Mouse (Mus musculus): ENCODE measurements around the gene Vmn1r70. TPM values are rescaled to one million over a fixed set of nuclear protein-coding genes. Genes with fewer than 3 reads are reported as not detected.

The Vmn1r70 gene
- total RNA-seq (2014; rRNA removed; ENCODE audit: low replicate concordance) (not detected in 2 replicates), polyA plus RNA-seq (2015; fragmentation: Nextera tagmentation; extraction: Ambion mirVana) (not detected in 2 replicates)

GRCm38 (mm10) chr7:10631232-10631631, at the start of gene Vmn1r70:
Gene Vmn1r70 (plus strand): TSS chr7:10631532.
- H3K4me3 ChIP-seq (ENCODE audit: low read depth, low read length), result no peak within 1 kb of the TSS
- H3K27me3 ChIP-seq (ENCODE audit: control insufficient read depth, insufficient read depth, low read length), result no peaks in the 10 kb centered on the region
- DNase-seq (ENCODE audit: low spot score) (no peak), ATAC-seq (ENCODE audit: insufficient read depth, low read depth) (no peak)
- H3K36me3 ChIP-seq (replicated peaks; ENCODE audit: control insufficient read depth, insufficient read depth, low read length), result no peaks in the 10 kb centered on the region
- no peak within 1 kb of the TSS for H3K27ac ChIP-seq (ENCODE audit: low read depth)
- WGBS, result 31% methylated on average over 1 of the region's 1 CpGs
- H3K4me1 ChIP-seq (ENCODE audit: control insufficient read depth, insufficient read depth), result no peaks in the 10 kb centered on the region
- H3K4me2 ChIP-seq (ENCODE audit: low read depth, low read length), result no peak within 1 kb of the TSS
- peaks cover 10% of the 10 kb centered on the region; the same call in 1 of the 2 replicates for H3K9me3 ChIP-seq (replicated peaks; ENCODE audit: control insufficient read depth, low read length)
- TF ChIP-seq CTCF (IDR thresholded peaks at IDR 0.05; ENCODE audit: low read depth) (no peak), EP300 (IDR thresholded peaks at IDR 0.05; ENCODE audit: low read depth) (no peak)
- H3K9ac ChIP-seq (replicated peaks; ENCODE audit: low read depth, low read length), result no peak within 1 kb of the TSS

DNA sequence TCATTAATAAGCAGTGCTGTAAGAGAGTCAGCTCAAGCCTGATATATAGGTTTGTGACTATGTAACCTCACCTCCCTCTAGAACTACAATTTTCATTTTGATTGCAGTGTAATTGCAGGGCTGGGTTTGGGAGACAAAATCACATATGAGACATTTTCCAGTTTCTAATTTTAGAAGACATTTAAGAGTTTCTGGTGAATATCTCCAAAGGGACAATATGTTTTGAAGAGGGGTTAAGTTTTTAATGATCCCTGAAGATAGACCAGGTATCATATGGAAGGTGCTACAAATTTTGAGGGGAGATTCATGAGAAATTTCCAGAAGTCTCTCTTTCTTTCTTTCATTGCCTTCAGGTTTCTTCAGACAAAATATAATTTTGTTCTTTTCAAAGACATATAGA, 17.8 kb upstream of the Vmn1r70 start, which contains the start of gene Vmn1r69:
Vmn1r69 (minus strand) TSS at position 101 of the 400 bp plus-strand sequence.
- DNase-seq (ENCODE audit: low spot score) (no peak), ATAC-seq (ENCODE audit: insufficient read depth, low read depth) (no peak)
- Histone ChIP-seq H3K27me3 (ENCODE audit: control insufficient read depth, insufficient read depth, low read length) (no peaks in the 10 kb centered on the region), H3K27ac (ENCODE audit: low read depth) (no peak within 1 kb of the TSS), H3K9ac (replicated peaks; ENCODE audit: low read depth, low read length) (no peak within 1 kb of the TSS), H3K4me2 (ENCODE audit: low read depth, low read length) (no peak within 1 kb of the TSS), H3K4me3 (ENCODE audit: low read depth, low read length) (no peak within 1 kb of the TSS), H3K36me3 (replicated peaks; ENCODE audit: control insufficient read depth, insufficient read depth, low read length) (no peaks in the 10 kb centered on the region), H3K9me3 (replicated peaks; ENCODE audit: control insufficient read depth, low read length) (no peaks in the 10 kb centered on the region; the same call in 1 of the 2 replicates), H3K4me1 (ENCODE audit: control insufficient read depth, insufficient read depth) (no peaks in the 10 kb centered on the region)
- no peak for TF ChIP-seq EP300 (IDR thresholded peaks at IDR 0.05; ENCODE audit: low read depth)
- TF ChIP-seq CTCF (IDR thresholded peaks at IDR 0.05; ENCODE audit: low read depth), result no peak

Other genes starting within 250 kb of the Vmn1r70 start
- gene Vmn1r67, start 188.2 kb upstream of the Vmn1r70 start, total RNA-seq (2014; rRNA removed; ENCODE audit: low replicate concordance), result not detected in 2 replicates
- not detected in 2 replicates for gene Vmn1r67, start 188.2 kb upstream of the Vmn1r70 start, polyA plus RNA-seq (2015; fragmentation: Nextera tagmentation; extraction: Ambion mirVana)
- gene Zik1, start 136.1 kb upstream of the Vmn1r70 start, total RNA-seq (2014; rRNA removed; ENCODE audit: low replicate concordance), result 2.2 and 4.8 TPM in 2 replicates
- gene Zik1, start 136.1 kb upstream of the Vmn1r70 start, polyA plus RNA-seq (2015; fragmentation: Nextera tagmentation; extraction: Ambion mirVana), result 2.0 and 2.4 TPM in 2 replicates
- gene Vmn1r68, start 73.0 kb upstream of the Vmn1r70 start, total RNA-seq (2014; rRNA removed; ENCODE audit: low replicate concordance), result not detected in 2 replicates
- gene Vmn1r68, start 73.0 kb upstream of the Vmn1r70 start, polyA plus RNA-seq (2015; fragmentation: Nextera tagmentation; extraction: Ambion mirVana), result not detected in 2 replicates
- not detected in 2 replicates for gene Vmn1r69, start 17.9 kb upstream of the Vmn1r70 start, total RNA-seq (2014; rRNA removed; ENCODE audit: low replicate concordance)
- gene Vmn1r69, start 17.9 kb upstream of the Vmn1r70 start, polyA plus RNA-seq (2015; fragmentation: Nextera tagmentation; extraction: Ambion mirVana), result not detected in 2 replicates
- not detected in 2 replicates for gene Nlrp4b, start 56.3 kb downstream of the Vmn1r70 start, total RNA-seq (2014; rRNA removed; ENCODE audit: low replicate concordance)
- not detected in 2 replicates for gene Nlrp4b, start 56.3 kb downstream of the Vmn1r70 start, polyA plus RNA-seq (2015; fragmentation: Nextera tagmentation; extraction: Ambion mirVana)
- not detected in 2 replicates for gene Vmn1r71, start 122.8 kb downstream of the Vmn1r70 start, total RNA-seq (2014; rRNA removed; ENCODE audit: low replicate concordance)
- not detected in 2 replicates for gene Vmn1r71, start 122.8 kb downstream of the Vmn1r70 start, polyA plus RNA-seq (2015; fragmentation: Nextera tagmentation; extraction: Ambion mirVana)